Mouse (Mus musculus): ENCODE measurements around the gene Lce6a. TPM values are rescaled to one million over a fixed set of nuclear protein-coding genes. Genes with fewer than 3 reads are reported as not detected.

Lce6a gene
- not detected for total RNA-seq (2021)

DNA sequence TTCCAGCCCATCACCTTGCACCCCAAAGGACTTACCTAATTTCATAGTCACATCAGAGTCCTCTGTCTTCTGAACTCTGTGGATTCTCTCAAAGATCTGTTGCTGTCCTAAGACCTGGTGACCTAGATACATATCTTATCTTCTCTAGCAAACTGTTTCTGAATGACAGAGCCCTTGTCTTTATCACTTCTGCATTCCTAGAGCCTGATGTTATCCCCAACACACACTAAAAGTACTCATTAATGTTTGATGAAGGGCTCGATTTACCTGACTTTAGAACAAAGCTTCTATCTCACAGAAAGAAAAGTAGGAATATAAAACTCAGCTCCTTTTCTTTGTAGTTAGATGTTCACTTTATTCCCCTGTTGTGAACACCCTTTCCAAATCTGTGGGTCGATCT is at the start of gene Lce6a:
Gene Lce6a (minus strand): TSS at position 101 of the 400 bp plus-strand sequence.
- no peak for DNase-seq (ENCODE audit: low spot score in 2 of 2)
- intact Hi-C loops (cut with DNase I), result no loop called here

GRCm38 (mm10) chr3:92670215-92670614 is 48.8 kb upstream of the Lce6a start, which contains the start of gene Lce1a2:
Gene Lce1a2 (minus strand): TSS chr3:92670315.
- intact Hi-C loops (cut with DNase I), result no loop called here
- DNase-seq (ENCODE audit: low spot score in 2 of 2), result no peak

- DNase-seq (ENCODE audit: low spot score in 2 of 2), result no peak
- intact Hi-C loops (cut with DNase I), result no loop called here
These were observed 35.4 kb upstream of the Lce6a start, which contains the start of gene Lce1b for GRCm38 (mm10) chr3:92656826-92657225. Gene Lce1b (minus strand): TSS chr3:92656926.

- no peak for DNase-seq (ENCODE audit: low spot score in 2 of 2)
These were observed 26.7 kb upstream of the Lce6a start, which contains the start of gene Lce1a1 for GRCm38 (mm10) chr3:92648207-92648606. Gene Lce1a1 (minus strand): TSS chr3:92648307.

DNA sequence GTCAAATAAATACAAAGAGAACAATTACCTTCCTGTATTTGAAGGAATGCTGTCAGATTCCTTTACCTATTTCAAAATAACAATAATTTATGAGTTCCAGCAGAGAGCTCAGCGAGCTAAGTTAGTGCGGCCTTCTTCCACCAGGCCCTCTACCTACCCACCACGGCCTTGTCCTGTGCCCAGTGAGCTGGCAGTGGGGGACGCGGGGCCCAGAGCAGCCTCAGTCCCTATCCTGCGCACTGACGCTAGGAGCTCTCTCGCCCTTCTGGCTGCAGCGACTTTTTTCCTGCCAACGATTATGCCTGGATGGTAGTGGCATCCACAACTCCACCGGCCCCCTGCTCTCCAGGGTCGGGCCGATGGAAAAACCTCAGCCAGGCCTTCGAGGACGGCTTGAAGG is 18.4 kb upstream of the Lce6a start:
- intact Hi-C loops (cut with DNase I), result no loop called here

More at GRCm38 (mm10) chr3:92648207-92648606, 26.7 kb upstream of the Lce6a start, which contains the start of gene Lce1a1:
- intact Hi-C loops (cut with DNase I), result no loop called here

DNA sequence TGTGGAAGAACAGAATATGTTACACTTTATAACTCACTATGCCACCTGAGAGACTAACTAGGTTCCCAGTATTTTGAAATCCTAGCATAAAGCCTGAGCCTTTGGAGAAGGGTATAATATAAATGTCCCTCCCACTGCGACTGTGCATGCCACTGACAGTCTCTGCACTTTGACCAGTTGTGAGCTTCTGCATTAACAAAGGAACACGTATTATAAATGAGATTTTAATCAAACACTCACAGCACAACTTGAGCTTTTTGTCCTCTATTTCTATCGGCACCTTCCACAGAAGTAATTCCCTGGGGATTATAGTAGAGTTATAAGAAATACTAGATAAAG is 17.2 kb upstream of the Lce6a start:
- no peak for DNase-seq (ENCODE audit: low spot score in 2 of 2)
- intact Hi-C loops (cut with DNase I), result no loop called here

More for the DNA sequence above, 18.4 kb upstream of the Lce6a start:
- no peak for DNase-seq (ENCODE audit: low spot score in 2 of 2)

DNA sequence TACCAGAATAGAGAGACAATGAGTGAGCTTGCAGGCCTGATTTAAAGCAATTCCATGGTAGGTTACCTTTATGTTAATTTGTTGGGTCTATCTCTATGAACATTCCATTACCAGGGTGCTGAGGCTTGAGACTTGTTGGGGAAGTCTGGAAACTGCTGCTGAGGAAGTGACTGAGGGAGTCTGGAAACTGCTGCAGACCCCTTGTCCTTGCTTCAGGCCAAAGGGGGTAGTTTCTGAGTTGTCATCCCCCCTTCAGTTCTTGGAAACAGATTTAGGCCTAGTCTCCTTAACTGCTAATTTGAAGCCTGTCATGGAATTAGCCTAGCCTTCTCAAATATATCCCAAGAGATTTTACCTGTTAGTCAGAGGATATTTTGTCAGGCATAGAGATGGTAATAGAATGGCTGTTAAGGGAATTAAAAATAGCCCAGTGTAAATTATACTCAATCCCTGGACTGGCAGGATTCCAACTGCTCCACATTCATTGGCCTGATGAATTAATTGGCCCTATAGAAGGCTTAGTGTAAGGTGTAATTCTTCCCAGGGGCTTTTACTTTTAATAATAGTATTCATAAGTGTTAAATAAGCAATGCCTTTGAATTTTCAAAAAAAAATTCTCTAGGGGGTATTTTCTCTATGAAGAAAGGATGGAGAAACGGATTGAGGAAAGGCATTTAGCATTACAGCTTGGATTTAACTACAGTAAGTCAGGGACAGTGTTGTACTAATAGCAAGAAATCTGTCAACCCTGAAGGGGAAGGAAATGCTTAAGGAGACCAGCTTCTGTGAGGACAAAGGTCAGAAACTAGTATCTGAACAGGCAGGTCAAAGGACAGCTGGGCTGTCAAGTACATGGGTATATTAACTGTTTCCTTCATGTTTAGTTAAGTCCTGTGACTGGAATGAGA is 16.5 kb upstream of the Lce6a start:
- no peak for DNase-seq (ENCODE audit: low spot score in 2 of 2)
- intact Hi-C loops (cut with DNase I), result no loop called here

- intact Hi-C loops (cut with DNase I), result loop anchor here (10.0 kb wide), 1 partner anchor 215 kb away; no protein-coding TSS in a partner anchor
- DNase-seq (ENCODE audit: low spot score in 2 of 2), result no peak
These were observed 11.7 kb downstream of the Lce6a start for GRCm38 (mm10) chr3:92609804-92610203.

DNA sequence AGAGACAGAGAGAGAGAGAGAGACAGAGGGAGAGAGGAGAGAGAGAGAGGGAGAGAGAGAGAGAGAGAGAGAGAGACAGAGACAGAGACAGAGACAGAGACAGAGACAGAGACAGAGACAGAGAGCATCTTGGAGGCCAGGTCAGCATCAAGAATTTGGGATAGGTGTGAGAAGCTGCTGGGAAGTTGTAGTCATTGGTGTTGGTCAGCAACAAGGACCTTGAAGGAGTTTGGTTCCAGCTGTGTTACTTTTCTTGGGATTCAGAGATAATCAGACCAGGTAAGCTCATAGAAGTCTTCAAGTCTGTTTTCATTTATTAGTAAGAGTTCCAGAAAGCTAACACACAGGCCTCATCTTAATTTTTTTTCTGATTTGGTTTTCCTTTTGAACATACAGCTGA is 14.1 kb downstream of the Lce6a start, which contains the start of gene 2210017I01Rik:
Gene 2210017I01Rik (minus strand): TSS at position 101 of the 400 bp plus-strand sequence.
- no peak for DNase-seq (ENCODE audit: low spot score in 2 of 2)

DNA sequence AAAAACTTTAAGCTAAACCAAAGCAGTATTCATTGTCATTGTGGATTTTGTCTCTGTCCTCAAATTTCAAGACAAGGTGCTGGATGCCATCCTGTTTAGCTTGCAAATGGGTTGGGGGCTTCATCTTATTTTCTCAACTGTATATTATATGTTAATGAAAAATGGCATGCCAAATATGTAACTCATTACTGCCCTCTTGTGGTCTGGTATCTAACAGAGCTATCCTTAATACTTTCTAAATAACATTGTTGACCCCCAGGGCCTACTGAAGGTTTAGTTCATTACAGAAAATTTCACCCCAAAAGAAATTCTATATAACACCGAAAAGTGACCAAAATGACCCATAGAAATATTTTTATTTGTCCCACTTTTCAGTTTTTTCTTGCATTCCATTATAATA is 19.3 kb downstream of the Lce6a start:
- intact Hi-C loops (cut with DNase I), result loop anchor here (2.0 to 10.0 kb wide), 2 partner anchors 207 to 451 kb away; no protein-coding TSS in a partner anchor
- DNase-seq (ENCODE audit: low spot score in 2 of 2), result no peak

More for the DNA sequence above, 14.1 kb downstream of the Lce6a start, which contains the start of gene 2210017I01Rik:
- intact Hi-C loops (cut with DNase I), result loop anchor here (10.0 kb wide), 1 partner anchor 213 kb away; no protein-coding TSS in a partner anchor

GRCm38 (mm10) chr3:92600456-92600855 is 21.0 kb downstream of the Lce6a start:
- intact Hi-C loops (cut with DNase I), result loop anchor here (10.0 kb wide), 1 partner anchor 206 kb away; no protein-coding TSS in a partner anchor
- DNase-seq (ENCODE audit: low spot score in 2 of 2), result no peak

- no peak for DNase-seq (ENCODE audit: low spot score in 2 of 2)
- intact Hi-C loops (cut with DNase I), result loop anchor here (10.0 kb wide), 1 partner anchor 205 kb away; no protein-coding TSS in a partner anchor
These were observed 21.5 kb downstream of the Lce6a start for GRCm38 (mm10) chr3:92599973-92600372.

DNA sequence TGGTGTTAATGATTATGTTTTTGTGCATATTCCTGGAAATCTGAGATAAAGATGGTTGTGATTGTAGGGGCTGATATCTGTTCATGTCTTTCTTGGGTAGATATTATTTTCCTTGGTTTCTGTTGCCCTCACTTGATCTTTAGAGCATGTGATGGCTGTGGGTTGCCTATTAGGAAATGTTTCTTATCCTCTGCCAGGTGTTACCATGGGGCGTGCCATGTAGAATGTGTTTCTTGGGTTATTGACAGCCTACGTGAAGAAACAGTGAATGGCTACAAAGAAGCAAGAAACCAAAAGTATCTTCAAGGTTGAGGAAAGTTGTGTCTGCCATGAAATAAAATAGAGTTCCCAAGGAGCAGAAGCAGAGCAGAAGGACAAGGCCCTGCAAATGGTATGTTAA is 23.0 kb downstream of the Lce6a start:
- intact Hi-C loops (cut with DNase I), result no loop called here
- no peak for DNase-seq (ENCODE audit: low spot score in 2 of 2)

DNA sequence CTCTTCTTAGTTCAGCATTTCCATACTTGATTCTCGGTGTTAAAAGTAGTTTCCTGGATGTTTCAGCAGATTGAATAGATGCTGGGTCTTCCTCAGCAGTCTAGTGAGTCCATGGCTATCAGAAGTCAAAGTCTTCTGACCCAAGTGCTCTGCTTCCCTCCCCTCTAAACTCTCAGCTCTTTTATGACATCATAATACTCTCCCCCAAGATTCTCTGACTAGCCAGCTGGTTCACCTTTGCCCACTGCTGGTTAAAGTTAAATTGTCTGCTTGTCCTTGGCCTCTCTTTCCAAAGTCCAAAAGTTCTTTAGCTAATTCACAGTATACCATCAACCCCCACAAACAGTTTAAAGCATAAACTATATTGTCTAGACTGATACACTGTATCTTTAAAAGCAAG is 32.6 kb downstream of the Lce6a start, which contains the start of gene Smcp:
Gene Smcp (minus strand): TSS at position 140 of the 400 bp plus-strand sequence.
- DNase-seq (ENCODE audit: low spot score in 2 of 2), result no peak
- intact Hi-C loops (cut with DNase I), result no loop called here

DNA sequence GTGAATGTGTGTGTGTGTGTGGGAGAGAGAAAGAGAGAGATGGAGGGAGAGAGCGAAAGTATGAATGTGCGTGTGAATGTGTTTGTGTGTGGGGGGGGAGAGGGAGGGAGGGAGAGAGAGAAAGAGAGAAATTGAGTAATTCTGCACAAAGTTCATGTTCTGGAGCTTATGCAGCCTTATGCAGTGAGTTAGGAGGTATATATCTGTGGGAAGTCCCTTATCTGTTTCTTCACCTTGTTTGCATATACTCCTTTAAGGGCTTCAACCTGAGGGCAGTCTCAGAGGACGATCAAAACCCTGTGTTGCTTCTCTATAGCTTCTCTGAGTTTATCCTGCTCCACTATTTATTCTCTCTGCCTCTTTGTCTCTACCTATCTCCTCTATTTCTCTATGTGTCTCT is 34.3 kb downstream of the Lce6a start:
- DNase-seq (ENCODE audit: low spot score in 2 of 2), result no peak
- intact Hi-C loops (cut with DNase I), result no loop called here

DNA sequence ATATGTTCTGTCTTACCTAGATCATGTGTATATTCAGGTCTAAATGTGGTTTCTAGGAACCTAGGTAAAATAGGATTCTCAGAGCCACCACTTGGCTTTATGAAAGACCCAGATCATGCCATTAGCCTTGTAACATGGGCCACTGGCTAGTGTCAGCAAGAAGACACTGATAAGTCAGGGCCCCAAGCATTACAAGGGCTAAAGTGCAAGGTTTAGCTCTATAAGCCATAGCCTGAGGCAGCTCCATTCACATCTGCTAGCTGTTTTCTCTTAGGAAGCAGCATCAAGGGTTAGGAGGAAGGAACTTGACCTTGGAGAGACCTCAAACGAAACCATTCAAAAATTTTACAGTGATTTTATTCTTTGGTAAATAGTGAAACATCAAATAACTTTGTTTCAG is 36.4 kb downstream of the Lce6a start:
- intact Hi-C loops (cut with DNase I), result no loop called here
- DNase-seq (ENCODE audit: low spot score in 2 of 2), result no peak

- intact Hi-C loops (cut with DNase I), result no loop called here
- no peak for DNase-seq (ENCODE audit: low spot score in 2 of 2)
These were observed 38.2 kb downstream of the Lce6a start for GRCm38 (mm10) chr3:92583164-92583826.

DNA sequence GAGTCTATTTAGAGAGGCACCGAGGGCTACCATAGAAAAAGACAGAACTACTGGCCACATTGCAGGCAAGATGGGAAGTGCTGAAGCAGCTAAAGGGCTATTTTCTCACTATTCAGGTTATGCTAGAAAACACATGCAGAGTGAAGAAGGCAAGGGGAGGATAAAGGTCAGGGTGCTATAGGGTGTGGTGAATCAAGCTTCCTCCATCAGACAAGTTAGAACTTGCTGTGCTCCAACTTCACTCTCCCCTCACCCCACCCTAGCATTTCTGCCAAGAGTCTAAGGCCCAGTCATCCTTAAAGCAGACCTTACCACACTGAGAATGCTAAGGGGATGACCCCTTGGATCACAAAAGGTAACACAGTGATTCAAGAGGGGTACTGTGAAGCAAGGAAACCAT is 42.0 kb downstream of the Lce6a start:
- intact Hi-C loops (cut with DNase I), result no loop called here
- no peak for DNase-seq (ENCODE audit: low spot score in 2 of 2)

- DNase-seq (ENCODE audit: low spot score in 2 of 2), result no peak
- intact Hi-C loops (cut with DNase I), result no loop called here
These were observed 42.6 kb downstream of the Lce6a start for GRCm38 (mm10) chr3:92578652-92579413.
